Mouse (Mus musculus): Measurements from ENCODE around the gene Trim7.

DNA sequence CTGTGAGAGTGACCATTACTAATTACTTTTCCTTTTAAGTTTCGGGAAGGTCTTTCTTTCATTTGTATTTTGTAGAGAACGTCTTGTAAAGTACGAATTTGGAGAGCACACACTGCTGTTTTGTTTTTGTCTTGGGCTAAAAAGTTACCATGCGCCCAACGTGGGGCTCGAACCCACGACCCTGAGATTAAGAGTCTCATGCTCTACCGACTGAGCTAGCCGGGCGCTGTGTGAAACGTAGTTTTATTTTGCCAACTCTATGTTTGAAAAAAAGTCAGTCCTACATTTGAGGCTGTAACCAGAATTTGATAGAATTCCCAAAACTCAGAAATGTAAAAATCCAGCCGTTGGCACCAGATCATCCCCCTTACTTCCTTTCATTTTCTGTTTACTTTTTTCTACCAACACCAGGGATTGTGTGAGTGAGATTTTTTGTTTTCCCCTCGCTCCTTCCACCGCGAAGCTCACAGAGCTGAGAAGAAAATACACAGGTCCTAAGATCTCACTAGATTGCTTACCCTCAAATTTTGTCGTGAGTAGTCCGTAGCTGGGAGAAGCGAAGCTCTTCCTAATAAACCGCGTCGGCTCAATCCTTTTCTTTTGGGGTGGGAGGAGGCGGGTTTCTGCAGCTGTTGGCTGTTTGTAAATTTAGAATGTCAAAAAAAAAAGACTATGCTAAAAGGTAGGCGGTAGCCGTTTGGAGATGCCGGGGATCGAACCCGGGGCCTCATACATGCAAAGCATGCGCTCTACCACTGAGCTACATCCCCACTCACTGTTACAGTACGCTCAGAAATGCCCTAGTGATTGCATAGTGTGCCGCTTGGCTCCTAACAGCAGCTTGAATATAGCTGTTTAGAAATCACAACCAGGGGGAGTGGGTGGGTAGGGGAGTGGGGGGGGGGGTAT lies 8.0 kb downstream of the Trim7 start:
- no peak for TF ChIP-seq CTCF (IDR thresholded peaks at IDR 0.05; ENCODE audit: borderline replicate concordance, control insufficient read depth, extremely low read depth, insufficient read depth, low read length, poor library complexity)
- no peak for TF ChIP-seq POLR2A (IDR thresholded peaks at IDR 0.05; ENCODE audit: control insufficient read depth, extremely low read depth, insufficient read depth, low read length, poor library complexity)

Data from thymus, adult 2 months (tissue).